Mouse (Mus musculus) neural tube, embryonic 13.5 days (tissue): ENCODE results near the gene Riox2. TPM values are rescaled to one million over a fixed set of nuclear protein-coding genes. Genes with fewer than 3 reads are reported as not detected.

ENCODE experiments used
- ATAC-seq: fragments of 200-750 bp; cut with Nextera tagmentation; 2 replicates; pipeline ENCODE4 v1.8.0; 2017; ENCODE audit warnings: low read depth, mild to moderate bottlenecking, moderate TSS enrichment, moderate library complexity
- H3K27ac ChIP-seq: fragments of 300-500 bp; sonication (generic); replicated peaks from 2 replicates; pipeline ENCODE4 v1.5.1; 2015; ENCODE audit warnings: moderate library complexity, mild to moderate bottlenecking, inconsistent platforms
- H3K27me3 ChIP-seq: fragments of 300-500 bp; sonication (generic); 2 replicates; pipeline ENCODE4 v1.6.1; 2015; ENCODE audit warnings: mild to moderate bottlenecking, inconsistent platforms
- H3K36me3 ChIP-seq: fragments of 300-500 bp; sonication (generic); 2 replicates; pipeline ENCODE4 v1.6.1; 2015; ENCODE audit warnings: mild to moderate bottlenecking, inconsistent platforms
- H3K4me1 ChIP-seq: fragments of 300-500 bp; sonication (generic); replicated peaks from 2 replicates; pipeline ENCODE4 v1.6.1; 2015; ENCODE audit warnings: inconsistent platforms
- H3K4me2 ChIP-seq: fragments of 300-500 bp; sonication (generic); 2 replicates; pipeline ENCODE4 v1.6.1; 2015; ENCODE audit warnings: inconsistent platforms, mild to moderate bottlenecking, moderate library complexity
- H3K4me3 ChIP-seq: fragments of 300-500 bp; sonication (generic); 2 replicates; pipeline ENCODE4 v1.5.1; 2015; ENCODE audit warnings: mild to moderate bottlenecking, inconsistent platforms
- H3K9ac ChIP-seq: fragments of 300-500 bp; sonication (generic); 2 replicates; pipeline ENCODE4 v1.6.1; 2015; ENCODE audit warnings: moderate library complexity, mild to moderate bottlenecking, inconsistent platforms
- H3K9me3 ChIP-seq: fragments of 300-500 bp; sonication (generic); 2 replicates; pipeline ENCODE4 v1.6.1; 2016; ENCODE audit warnings: inconsistent platforms
- WGBS: fragments of 180-500 bp; shearing (Covaris S2); methylation state at CpG from one replicate; pipeline ENCODE4 v1.1.7; 2015; 5-methylcytosine and 5-hydroxymethylcytosine counted together
- polyA plus RNA-seq: library from polyadenylated mRNA; unstranded; fragments of >200 nt; fragmentation: Nextera tagmentation; extraction: Ambion mirVana; gene quantifications from 2 replicates; pipeline ENCODE4 v1.2.1, GENCODE M21; 2015

The Riox2 gene
- polyA plus RNA-seq, 1 experiment from 2014 or later: 14.5 TPM

GRCm38 (mm10) chr16:59526939-59527338 is 55.4 kb downstream of the Riox2 start:
- ATAC-seq: no peak
- no peaks in the 10 kb centered on the region for H3K27me3 ChIP-seq
- peaks cover 12% of the 10 kb centered on the region for H3K36me3 ChIP-seq
- H3K4me3 ChIP-seq: no peak overlapping the region
- WGBS: 75% methylated on average over 6 of the region's 6 CpGs
- no peak overlapping the region for H3K9ac ChIP-seq
- no peaks in the 10 kb centered on the region for H3K9me3 ChIP-seq
- peaks cover 8% of the 10 kb centered on the region; the same call in 1 of the 2 replicates for H3K4me1 ChIP-seq
- no peak overlapping the region for H3K4me2 ChIP-seq
- no peak overlapping the region for H3K27ac ChIP-seq

GRCm38 (mm10) chr16:59529570-59529969 is 58.0 kb downstream of the Riox2 start:
- no peak for ATAC-seq
- no peak overlapping the region for H3K9ac ChIP-seq
- H3K27ac ChIP-seq: no peak overlapping the region
- WGBS: 91% methylated on average over 13 of the region's 13 CpGs
- H3K4me3 ChIP-seq: no peak overlapping the region
- peaks cover 12% of the 10 kb centered on the region for H3K36me3 ChIP-seq
- H3K4me2 ChIP-seq: no peak overlapping the region
- H3K9me3 ChIP-seq: no peaks in the 10 kb centered on the region
- H3K4me1 ChIP-seq: peaks cover 5% of the 10 kb centered on the region; the same call in 1 of the 2 replicates
- H3K27me3 ChIP-seq: no peaks in the 10 kb centered on the region

GRCm38 (mm10) chr16:59531243-59531642 is 59.7 kb downstream of the Riox2 start:
- Histone ChIP-seq H3K4me1 (no peaks in the 10 kb centered on the region), H3K4me2 (no peak overlapping the region), H3K36me3 (peaks cover 12% of the 10 kb centered on the region), H3K27me3 (no peaks in the 10 kb centered on the region), H3K27ac (no peak overlapping the region), H3K9me3 (no peaks in the 10 kb centered on the region), H3K4me3 (no peak overlapping the region), H3K9ac (no peak overlapping the region)
- 85% methylated on average over 5 of the region's 5 CpGs for WGBS
- ATAC-seq: no peak

- ATAC-seq: no peak
- WGBS: 50% methylated on average over 3 of the region's 3 CpGs
- Histone ChIP-seq H3K4me2 (no peak overlapping the region), H3K4me3 (no peak overlapping the region), H3K4me1 (no peaks in the 10 kb centered on the region), H3K9ac (no peak overlapping the region), H3K27ac (no peak overlapping the region), H3K9me3 (no peaks in the 10 kb centered on the region), H3K36me3 (peaks cover 12% of the 10 kb centered on the region), H3K27me3 (no peaks in the 10 kb centered on the region)
Observed at GRCm38 (mm10) chr16:59532561-59532960, 61.0 kb downstream of the Riox2 start.

- 88% methylated on average over 11 of the region's 11 CpGs for WGBS
- Histone ChIP-seq H3K9ac (no peak overlapping the region), H3K27ac (no peak overlapping the region), H3K4me1 (no peaks in the 10 kb centered on the region), H3K9me3 (no peaks in the 10 kb centered on the region), H3K27me3 (no peaks in the 10 kb centered on the region), H3K4me3 (no peak overlapping the region), H3K36me3 (peaks cover 11% of the 10 kb centered on the region), H3K4me2 (no peak overlapping the region)
- no peak for ATAC-seq
Observed at GRCm38 (mm10) chr16:59534349-59534748, 62.8 kb downstream of the Riox2 start.

GRCm38 (mm10) chr16:59535673-59536072 is 64.1 kb downstream of the Riox2 start:
- Histone ChIP-seq H3K9me3 (no peaks in the 10 kb centered on the region), H3K4me2 (no peak overlapping the region), H3K4me3 (no peak overlapping the region), H3K36me3 (no peaks in the 10 kb centered on the region), H3K4me1 (no peaks in the 10 kb centered on the region), H3K27ac (no peak overlapping the region), H3K9ac (no peak overlapping the region), H3K27me3 (no peaks in the 10 kb centered on the region)
- ATAC-seq: no peak
- 84% methylated on average over 5 of the region's 5 CpGs for WGBS

GRCm38 (mm10) chr16:59540944-59541343 is 69.4 kb downstream of the Riox2 start:
- Histone ChIP-seq H3K36me3 (no peaks in the 10 kb centered on the region), H3K9ac (no peak overlapping the region), H3K27me3 (no peaks in the 10 kb centered on the region), H3K4me2 (no peak overlapping the region), H3K27ac (no peak overlapping the region), H3K4me3 (no peak overlapping the region), H3K9me3 (no peaks in the 10 kb centered on the region), H3K4me1 (peaks cover 12% of the 10 kb centered on the region)
- no peak for ATAC-seq
- 88% methylated on average over 3 of the region's 3 CpGs for WGBS

- ATAC-seq: no peak
- no peaks in the 10 kb centered on the region for H3K27me3 ChIP-seq
- no peaks in the 10 kb centered on the region for H3K36me3 ChIP-seq
- 83% methylated on average over 4 of the region's 4 CpGs for WGBS
- H3K4me1 ChIP-seq: peaks cover 12% of the 10 kb centered on the region
- no peak overlapping the region for H3K27ac ChIP-seq
- H3K9me3 ChIP-seq: no peaks in the 10 kb centered on the region
- H3K4me3 ChIP-seq: no peak overlapping the region
- H3K4me2 ChIP-seq: no peak overlapping the region
- no peak overlapping the region for H3K9ac ChIP-seq
Observed at GRCm38 (mm10) chr16:59541382-59541781, 69.8 kb downstream of the Riox2 start.

Other genes with a start within 250 kb of the Riox2 start
- gene Olfr201, start 199.1 kb upstream of the Riox2 start, polyA plus RNA-seq: not detected in 2 replicates
- gene Olfr202, start 185.0 kb upstream of the Riox2 start, polyA plus RNA-seq: not detected in 2 replicates
- gene Olfr203, start 172.9 kb upstream of the Riox2 start, polyA plus RNA-seq: not detected in 2 replicates
- not detected in 2 replicates for gene Olfr204, start 153.5 kb upstream of the Riox2 start, polyA plus RNA-seq
- gene Olfr205, start 140.6 kb upstream of the Riox2 start, polyA plus RNA-seq: not detected in 2 replicates
- not detected in 2 replicates for gene Olfr206, start 122.5 kb upstream of the Riox2 start, polyA plus RNA-seq
- not detected in 2 replicates for gene Olfr209, start 107.8 kb upstream of the Riox2 start, polyA plus RNA-seq
- gene Gabrr3, start 64.4 kb upstream of the Riox2 start, polyA plus RNA-seq: 0.07 TPM in 1 of 2 replicates, not detected in the other
- 2.8 and 3.8 TPM in 2 replicates for gene Crybg3, start 129.2 kb downstream of the Riox2 start, polyA plus RNA-seq
- 46.7 and 48.8 TPM in 2 replicates for gene Arl6, start 167.6 kb downstream of the Riox2 start, polyA plus RNA-seq